Mouse (Mus musculus): Measurements from ENCODE around the gene Tiam2. TPM values are rescaled to one million over a fixed set of nuclear protein-coding genes. Genes with fewer than 3 reads are reported as not detected.
A peak's percentile ranks its signal among the peaks of the same experiment; 100 is the strongest.

Gene Tiam2
- polyA plus RNA-seq, 1 experiment from 2014 or later, result 2.8 TPM

DNA sequence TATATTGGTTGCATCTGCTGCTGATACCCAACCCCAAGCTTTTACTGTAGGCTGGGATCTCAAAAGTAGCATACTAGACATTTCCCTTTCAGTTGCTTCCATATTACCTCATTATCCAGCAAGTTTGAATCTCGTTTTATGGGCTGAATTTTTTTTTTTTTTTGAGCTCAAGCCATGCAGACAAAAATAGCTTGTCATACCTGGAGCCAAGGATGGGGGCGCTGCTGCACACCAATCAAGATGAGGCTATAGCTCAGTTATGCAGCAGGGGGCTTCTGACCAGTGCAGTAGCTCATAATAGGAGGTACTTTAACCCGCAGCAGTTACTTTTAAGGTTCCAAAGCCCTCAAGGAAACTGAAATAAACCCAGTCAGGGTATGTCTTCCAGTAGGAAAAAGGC is 171.7 kb downstream of the Tiam2 start:
- H3K27me3 ChIP-seq (replicated peaks; ENCODE audit: control insufficient read depth, insufficient read depth, low read length), result no peaks in the 10 kb centered on the region
- H3K36me3 ChIP-seq (ENCODE audit: control insufficient read depth, insufficient read depth, low read length), result no peaks in the 10 kb centered on the region
- H3K9ac ChIP-seq (ENCODE audit: low read depth, low read length), result no peak overlapping the region
- no peak overlapping the region for H3K4me2 ChIP-seq
- 24% methylated on average over 3 of the region's 3 CpGs for WGBS
- no peaks in the 10 kb centered on the region for H3K4me1 ChIP-seq (replicated peaks; ENCODE audit: control insufficient read depth, insufficient read depth, low read length)
- H3K4me3 ChIP-seq (ENCODE audit: low read depth, low read length), result no peak overlapping the region
- no peaks in the 10 kb centered on the region for H3K9me3 ChIP-seq (ENCODE audit: control insufficient read depth, low read length)
- 0 out of 2 replicates have a peak, but pooled peaks have one; percentile 26 for ATAC-seq (replicated peaks; ENCODE audit: low FRiP score)
- peak; percentile 34 for DNase-seq (ENCODE audit: low spot score)
- no peak overlapping the region for H3K27ac ChIP-seq (ENCODE audit: low read depth, low read length)

DNA sequence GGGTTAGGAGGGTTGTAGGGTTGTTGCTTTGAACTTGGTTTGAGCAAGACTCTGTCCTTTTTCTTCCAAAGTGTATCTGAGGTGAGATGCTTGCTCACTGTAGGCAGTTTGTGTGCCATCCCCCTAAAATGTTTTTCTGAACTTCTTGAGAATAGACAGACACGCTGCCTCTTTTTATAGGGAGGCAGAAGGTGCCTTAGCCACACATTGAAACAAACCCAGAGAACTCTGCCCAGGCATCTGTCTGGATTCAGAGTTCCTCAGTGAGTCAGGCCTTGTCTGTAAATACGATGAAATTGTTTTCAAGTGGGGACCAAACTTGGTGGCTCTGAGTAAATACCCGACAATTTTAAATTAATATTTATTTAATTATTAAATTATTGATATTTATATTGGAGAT is 172.2 kb downstream of the Tiam2 start:
- Histone ChIP-seq H3K4me2 (no peak overlapping the region), H3K9me3 (ENCODE audit: control insufficient read depth, low read length) (no peaks in the 10 kb centered on the region), H3K36me3 (ENCODE audit: control insufficient read depth, insufficient read depth, low read length) (no peaks in the 10 kb centered on the region), H3K9ac (ENCODE audit: low read depth, low read length) (no peak overlapping the region), H3K4me1 (replicated peaks; ENCODE audit: control insufficient read depth, insufficient read depth, low read length) (no peaks in the 10 kb centered on the region), H3K27ac (ENCODE audit: low read depth, low read length) (no peak overlapping the region), H3K4me3 (ENCODE audit: low read depth, low read length) (no peak overlapping the region), H3K27me3 (replicated peaks; ENCODE audit: control insufficient read depth, insufficient read depth, low read length) (no peaks in the 10 kb centered on the region)
- WGBS, result 89% methylated on average over 3 of the region's 3 CpGs
- ATAC-seq (replicated peaks; ENCODE audit: low FRiP score) (no peak), DNase-seq (ENCODE audit: low spot score) (no peak)

DNA sequence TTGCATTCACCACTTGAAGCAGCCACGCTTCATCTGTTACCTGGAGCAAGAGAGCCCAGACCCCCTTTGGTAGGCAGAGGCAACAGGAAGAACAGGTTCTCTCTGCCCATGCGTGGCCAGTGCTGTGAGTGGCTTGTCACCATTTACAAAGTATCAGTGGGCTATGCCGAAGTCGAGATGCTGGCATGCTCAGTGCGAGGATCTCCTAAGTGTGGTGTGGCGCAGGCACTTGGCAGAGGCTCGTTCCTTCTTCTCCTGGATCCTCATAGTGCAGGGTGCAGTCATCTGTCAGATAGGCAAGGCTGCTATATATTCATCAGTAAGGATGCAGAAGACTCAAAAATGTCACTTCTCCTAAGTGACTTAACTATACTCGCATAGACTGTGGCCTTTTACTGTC is 173.1 kb downstream of the Tiam2 start:
- 92% methylated on average over 8 of the region's 8 CpGs for WGBS
- H3K27me3 ChIP-seq (replicated peaks; ENCODE audit: control insufficient read depth, insufficient read depth, low read length), result no peaks in the 10 kb centered on the region
- DNase-seq (ENCODE audit: low spot score), result no peak
- ATAC-seq (replicated peaks; ENCODE audit: low FRiP score), result no peak
- no peak overlapping the region for H3K4me3 ChIP-seq (ENCODE audit: low read depth, low read length)
- H3K9ac ChIP-seq (ENCODE audit: low read depth, low read length), result no peak overlapping the region
- H3K9me3 ChIP-seq (ENCODE audit: control insufficient read depth, low read length), result no peaks in the 10 kb centered on the region
- H3K4me1 ChIP-seq (replicated peaks; ENCODE audit: control insufficient read depth, insufficient read depth, low read length), result no peaks in the 10 kb centered on the region
- H3K27ac ChIP-seq (ENCODE audit: low read depth, low read length), result no peak overlapping the region
- H3K36me3 ChIP-seq (ENCODE audit: control insufficient read depth, insufficient read depth, low read length), result no peaks in the 10 kb centered on the region
- H3K4me2 ChIP-seq, result no peak overlapping the region

DNA sequence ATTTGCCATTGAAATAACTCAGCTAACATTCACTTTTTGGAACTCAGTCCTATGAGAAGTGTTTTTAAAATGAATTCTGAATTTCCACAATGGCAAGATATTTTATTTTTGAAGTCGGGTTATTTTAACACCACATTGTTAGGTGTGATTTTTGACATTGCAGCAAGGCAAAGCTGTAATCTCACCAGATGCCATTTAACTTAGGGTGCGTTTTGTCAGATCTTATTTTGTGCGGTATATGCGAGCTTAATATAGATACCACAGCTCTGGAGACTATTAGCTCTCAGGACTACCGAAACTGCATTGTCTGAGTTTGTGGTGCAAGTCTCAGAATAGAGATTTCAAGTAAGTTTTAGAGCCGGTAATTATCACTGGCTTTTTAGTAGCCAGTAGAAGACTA is 173.7 kb downstream of the Tiam2 start:
- no peaks in the 10 kb centered on the region for H3K27me3 ChIP-seq (replicated peaks; ENCODE audit: control insufficient read depth, insufficient read depth, low read length)
- ATAC-seq (replicated peaks; ENCODE audit: low FRiP score) (no peak), DNase-seq (ENCODE audit: low spot score) (no peak)
- H3K4me2 ChIP-seq, result no peak overlapping the region
- H3K4me3 ChIP-seq (ENCODE audit: low read depth, low read length), result no peak overlapping the region
- H3K27ac ChIP-seq (ENCODE audit: low read depth, low read length), result no peak overlapping the region
- H3K9me3 ChIP-seq (ENCODE audit: control insufficient read depth, low read length), result no peaks in the 10 kb centered on the region
- no peak overlapping the region for H3K9ac ChIP-seq (ENCODE audit: low read depth, low read length)
- no peaks in the 10 kb centered on the region for H3K36me3 ChIP-seq (ENCODE audit: control insufficient read depth, insufficient read depth, low read length)
- WGBS, result 89% methylated on average over 6 of the region's 6 CpGs
- H3K4me1 ChIP-seq (replicated peaks; ENCODE audit: control insufficient read depth, insufficient read depth, low read length), result no peaks in the 10 kb centered on the region

DNA sequence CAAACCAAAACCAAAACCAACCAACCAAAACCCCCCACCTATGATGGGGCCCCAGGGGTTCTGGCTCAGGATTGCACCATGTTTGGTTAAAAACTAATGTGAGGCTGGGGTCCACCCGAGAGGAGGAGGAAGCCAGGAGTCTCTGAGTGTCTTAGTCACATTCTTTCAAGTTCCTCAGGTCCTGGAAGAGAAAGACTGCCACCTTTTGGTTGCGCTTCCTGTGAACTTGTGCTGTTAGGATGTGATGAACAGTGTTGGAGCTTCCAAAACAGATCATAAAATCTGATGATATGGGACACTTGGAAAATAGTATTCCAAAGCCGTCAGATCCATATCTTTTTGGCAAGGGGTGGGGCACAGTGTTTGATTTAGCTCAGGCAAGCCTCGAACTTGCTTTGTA is 174.6 kb downstream of the Tiam2 start:
- ATAC-seq (replicated peaks; ENCODE audit: low FRiP score) (no peak), DNase-seq (ENCODE audit: low spot score) (no peak)
- Histone ChIP-seq H3K36me3 (ENCODE audit: control insufficient read depth, insufficient read depth, low read length) (no peaks in the 10 kb centered on the region), H3K27ac (ENCODE audit: low read depth, low read length) (no peak overlapping the region), H3K27me3 (replicated peaks; ENCODE audit: control insufficient read depth, insufficient read depth, low read length) (no peaks in the 10 kb centered on the region), H3K4me1 (replicated peaks; ENCODE audit: control insufficient read depth, insufficient read depth, low read length) (no peaks in the 10 kb centered on the region), H3K9ac (ENCODE audit: low read depth, low read length) (no peak overlapping the region), H3K4me2 (no peak overlapping the region), H3K4me3 (ENCODE audit: low read depth, low read length) (no peak overlapping the region), H3K9me3 (ENCODE audit: control insufficient read depth, low read length) (no peaks in the 10 kb centered on the region)
- 76% methylated on average over 4 of the region's 4 CpGs for WGBS

DNA sequence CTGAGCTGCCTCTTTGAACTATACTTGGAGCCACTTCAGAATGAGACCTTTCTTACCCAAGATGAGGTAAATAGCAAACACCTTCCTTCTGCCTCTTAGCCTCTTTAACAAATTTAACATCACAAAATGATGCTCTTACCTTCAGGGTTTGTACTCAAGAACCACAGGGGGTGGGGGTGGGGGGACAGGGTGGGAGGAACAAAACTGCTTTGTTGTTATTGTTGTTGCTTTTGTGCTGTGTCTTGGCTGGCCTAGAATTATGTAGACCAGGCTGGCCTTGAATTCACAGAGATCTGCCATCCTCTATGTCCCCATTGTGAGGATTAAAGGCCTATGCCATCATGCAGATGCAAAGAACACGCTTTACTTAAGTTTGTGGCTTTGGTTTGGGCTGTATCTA is 179.3 kb downstream of the Tiam2 start:
- 81% methylated on average over 1 of the region's 1 CpGs for WGBS
- Histone ChIP-seq H3K9me3 (ENCODE audit: control insufficient read depth, low read length) (no peaks in the 10 kb centered on the region), H3K27me3 (replicated peaks; ENCODE audit: control insufficient read depth, insufficient read depth, low read length) (no peaks in the 10 kb centered on the region), H3K9ac (ENCODE audit: low read depth, low read length) (no peak overlapping the region), H3K4me2 (no peak overlapping the region), H3K4me3 (ENCODE audit: low read depth, low read length) (no peak overlapping the region), H3K27ac (ENCODE audit: low read depth, low read length) (no peak overlapping the region), H3K4me1 (replicated peaks; ENCODE audit: control insufficient read depth, insufficient read depth, low read length) (no peaks in the 10 kb centered on the region), H3K36me3 (ENCODE audit: control insufficient read depth, insufficient read depth, low read length) (no peaks in the 10 kb centered on the region)
- no peak for DNase-seq (ENCODE audit: low spot score)
- no peak for ATAC-seq (replicated peaks; ENCODE audit: low FRiP score)

DNA sequence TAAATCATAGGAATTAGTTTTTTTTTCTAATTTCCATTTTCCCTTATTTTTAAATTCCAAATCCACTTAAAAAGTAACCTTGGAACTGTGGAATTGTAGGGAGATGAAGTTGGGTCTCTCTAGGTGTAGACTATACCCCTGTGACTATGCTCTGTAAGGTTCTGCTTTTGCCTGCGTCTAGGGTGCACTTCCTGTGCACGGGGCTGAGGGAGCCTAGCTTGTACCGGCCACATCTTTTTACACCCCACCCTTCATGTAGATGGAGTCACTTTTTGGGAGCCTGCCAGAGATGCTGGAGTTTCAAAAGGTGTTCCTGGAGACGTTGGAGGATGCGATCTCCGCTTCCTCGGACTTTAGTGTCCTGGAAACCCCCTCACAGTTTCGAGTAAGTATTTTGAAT is 180.1 kb downstream of the Tiam2 start:
- no peak for DNase-seq (ENCODE audit: low spot score)
- WGBS, result 73% methylated on average over 8 of the region's 8 CpGs
- Histone ChIP-seq H3K9ac (ENCODE audit: low read depth, low read length) (no peak overlapping the region), H3K27me3 (replicated peaks; ENCODE audit: control insufficient read depth, insufficient read depth, low read length) (no peaks in the 10 kb centered on the region), H3K4me1 (replicated peaks; ENCODE audit: control insufficient read depth, insufficient read depth, low read length) (no peaks in the 10 kb centered on the region), H3K4me3 (ENCODE audit: low read depth, low read length) (no peak overlapping the region), H3K27ac (ENCODE audit: low read depth, low read length) (no peak overlapping the region), H3K9me3 (ENCODE audit: control insufficient read depth, low read length) (no peaks in the 10 kb centered on the region), H3K4me2 (no peak overlapping the region), H3K36me3 (ENCODE audit: control insufficient read depth, insufficient read depth, low read length) (no peaks in the 10 kb centered on the region)
- no peak for ATAC-seq (replicated peaks; ENCODE audit: low FRiP score)

DNA sequence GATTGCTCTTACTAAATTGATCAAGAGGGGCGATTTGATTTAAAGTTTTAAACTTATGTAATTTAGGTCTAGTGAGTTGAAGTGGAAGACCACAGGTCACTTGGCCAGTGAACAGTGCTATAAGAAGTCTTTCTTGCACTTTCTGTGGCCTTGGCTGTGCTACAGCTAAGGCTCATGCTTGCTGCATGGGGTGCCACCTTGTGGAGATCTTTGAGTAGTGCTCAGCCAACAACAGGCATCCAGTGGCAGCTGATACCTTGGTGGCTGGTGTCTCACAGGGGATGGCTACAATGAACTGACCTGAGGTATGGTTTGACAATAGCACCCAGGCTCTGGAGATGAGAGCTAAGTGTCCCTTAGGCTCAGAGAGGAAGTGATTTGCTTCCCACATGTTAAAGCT is 183.5 kb downstream of the Tiam2 start:
- 11% methylated on average over 1 of the region's 1 CpGs for WGBS
- Histone ChIP-seq H3K27ac (ENCODE audit: low read depth, low read length) (no peak overlapping the region), H3K9ac (ENCODE audit: low read depth, low read length) (no peak overlapping the region), H3K4me2 (no peak overlapping the region), H3K27me3 (replicated peaks; ENCODE audit: control insufficient read depth, insufficient read depth, low read length) (no peaks in the 10 kb centered on the region), H3K9me3 (ENCODE audit: control insufficient read depth, low read length) (no peaks in the 10 kb centered on the region), H3K36me3 (ENCODE audit: control insufficient read depth, insufficient read depth, low read length) (no peaks in the 10 kb centered on the region), H3K4me1 (replicated peaks; ENCODE audit: control insufficient read depth, insufficient read depth, low read length) (no peaks in the 10 kb centered on the region), H3K4me3 (ENCODE audit: low read depth, low read length) (no peak overlapping the region)
- DNase-seq (ENCODE audit: low spot score) (no peak), ATAC-seq (replicated peaks; ENCODE audit: low FRiP score) (peak; percentile 54)

DNA sequence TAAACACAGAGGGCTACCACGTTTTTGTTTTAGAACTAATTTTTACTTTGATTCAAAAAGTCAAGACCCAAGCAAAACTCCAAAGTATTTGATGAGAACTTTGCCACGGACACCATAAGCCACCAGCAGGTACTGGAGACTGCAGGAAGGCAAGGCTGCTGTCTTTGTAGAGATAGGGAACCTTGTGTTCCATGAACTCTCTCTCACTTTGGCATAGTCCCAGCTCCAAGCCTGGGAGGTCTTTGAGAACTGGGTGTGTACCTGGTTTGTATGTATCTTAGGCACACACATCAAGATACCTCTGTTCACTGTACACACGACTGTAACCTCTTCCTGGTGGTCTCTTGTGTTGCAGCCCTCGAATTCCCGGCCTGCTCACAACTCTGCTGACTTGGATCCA is 187.9 kb downstream of the Tiam2 start:
- ATAC-seq (replicated peaks; ENCODE audit: low FRiP score) (no peak), DNase-seq (ENCODE audit: low spot score) (no peak)
- WGBS, result 79% methylated on average over 5 of the region's 5 CpGs
- H3K36me3 ChIP-seq (ENCODE audit: control insufficient read depth, insufficient read depth, low read length), result no peaks in the 10 kb centered on the region
- no peak overlapping the region for H3K27ac ChIP-seq (ENCODE audit: low read depth, low read length)
- H3K4me1 ChIP-seq (replicated peaks; ENCODE audit: control insufficient read depth, insufficient read depth, low read length), result no peaks in the 10 kb centered on the region
- H3K4me2 ChIP-seq, result no peak overlapping the region
- no peak overlapping the region for H3K4me3 ChIP-seq (ENCODE audit: low read depth, low read length)
- H3K9me3 ChIP-seq (ENCODE audit: control insufficient read depth, low read length), result no peaks in the 10 kb centered on the region
- H3K27me3 ChIP-seq (replicated peaks; ENCODE audit: control insufficient read depth, insufficient read depth, low read length), result no peaks in the 10 kb centered on the region
- no peak overlapping the region for H3K9ac ChIP-seq (ENCODE audit: low read depth, low read length)

All from liver, embryonic 11.5 days (tissue).